Mouse (Mus musculus) stomach, postnatal 0 days (tissue): ENCODE measurements around the gene Clasp2.

Source experiments
- CTCF ChIP-seq: IDR thresholded peaks from 2 replicates; pipeline ENCODE4 v1.5.1; 2016; ENCODE audit warnings: antibody characterized with exemption, low read depth, mild to moderate bottlenecking, moderate library complexity
- EP300 ChIP-seq: optimal IDR thresholded peaks from 2 replicates; pipeline ENCODE3; 2016; ENCODE audit warnings: antibody characterized with exemption

- TF ChIP-seq CTCF: no peak
- no peak for TF ChIP-seq EP300
These were observed 414 bp downstream of the Clasp2 start for GRCm38 (mm10) chr9:113741637-113742137.
